Mouse (Mus musculus) hindlimb bud, embryonic 11.5 days (tissue): ENCODE measurements around the gene Etv1.
A peak's percentile ranks its signal among the peaks of the same experiment; 100 is the strongest.

Experiments used
- DNase-seq: peaks from one replicate; pipeline ENCODE4 v3.0.0-alpha.2; 2012; ENCODE audit warnings: low read depth, low spot score; ENCODE audit errors: extremely low spot score

Etv1 gene

DNA sequence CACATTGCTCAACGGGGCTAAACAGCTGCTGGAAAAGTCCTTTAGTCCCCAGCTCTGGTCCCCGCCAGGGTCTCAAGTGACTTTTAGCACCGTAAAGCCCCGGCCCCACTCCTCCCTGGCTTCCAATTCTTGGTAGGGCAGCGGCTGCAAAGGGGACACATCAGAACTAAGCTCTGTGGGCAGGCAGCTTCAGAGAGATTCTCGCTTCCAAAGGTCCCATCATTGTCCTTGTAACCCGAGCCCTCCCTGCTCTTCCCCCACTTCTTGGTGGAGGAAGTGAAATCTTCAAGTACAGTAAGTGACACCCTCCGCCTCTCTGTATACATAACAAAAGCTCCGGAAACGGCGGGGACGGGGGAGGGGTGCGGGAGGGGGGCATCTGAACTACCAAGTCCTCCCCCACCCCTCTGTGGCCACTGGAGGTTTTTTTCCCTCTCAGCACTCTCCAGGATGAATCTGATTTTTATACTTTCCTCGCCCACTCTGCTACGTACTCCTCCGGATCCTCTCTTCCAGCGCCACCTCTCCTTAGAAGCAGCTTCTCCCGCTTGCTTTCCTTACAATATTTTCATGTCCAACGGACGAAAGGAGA is at the start of gene Etv1:
Etv1 (plus strand) TSS at position 195 of the 592 bp plus-strand sequence.
- DNase-seq = no peak

DNA sequence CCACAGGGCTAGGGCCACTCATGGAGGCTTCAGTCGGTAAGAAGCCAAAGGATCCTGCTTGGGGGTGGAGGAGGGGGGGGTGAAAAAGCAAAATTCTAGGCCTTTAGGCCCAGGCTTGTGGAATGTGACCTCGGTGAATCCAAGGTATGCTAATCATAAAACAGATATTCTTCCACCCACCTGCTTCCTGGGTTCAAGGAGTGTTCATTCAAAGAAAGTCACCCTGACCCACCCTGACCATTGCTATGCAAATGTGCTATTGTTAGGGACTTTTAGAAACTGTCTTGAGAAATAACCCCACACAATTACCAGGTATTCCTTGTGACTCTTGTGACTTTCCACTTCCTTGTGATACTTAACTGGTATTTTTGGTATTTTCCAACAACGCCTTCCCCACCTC is 49.5 kb upstream of the Etv1 start:
- DNase-seq = no peak

DNA sequence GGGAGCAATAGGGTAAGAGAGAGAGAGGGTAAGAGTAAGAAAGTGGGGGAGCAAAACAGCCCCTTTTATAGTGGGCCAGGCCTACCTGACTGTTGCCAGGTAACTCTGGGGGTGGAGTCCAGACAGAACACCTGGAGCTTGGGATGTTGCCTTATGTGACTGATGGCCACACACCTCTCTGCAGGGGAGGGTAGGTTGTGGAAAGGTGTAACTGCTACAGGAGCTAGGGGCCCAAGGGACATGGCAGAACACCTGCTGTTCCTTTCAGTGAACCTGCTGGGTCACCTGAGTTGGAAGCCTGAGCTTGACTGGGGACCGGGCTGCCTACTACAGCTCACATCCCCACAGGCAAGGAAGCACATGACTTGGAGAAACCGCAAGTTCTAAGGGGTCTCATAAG is 48.4 kb upstream of the Etv1 start:
- DNase-seq = no peak

DNA sequence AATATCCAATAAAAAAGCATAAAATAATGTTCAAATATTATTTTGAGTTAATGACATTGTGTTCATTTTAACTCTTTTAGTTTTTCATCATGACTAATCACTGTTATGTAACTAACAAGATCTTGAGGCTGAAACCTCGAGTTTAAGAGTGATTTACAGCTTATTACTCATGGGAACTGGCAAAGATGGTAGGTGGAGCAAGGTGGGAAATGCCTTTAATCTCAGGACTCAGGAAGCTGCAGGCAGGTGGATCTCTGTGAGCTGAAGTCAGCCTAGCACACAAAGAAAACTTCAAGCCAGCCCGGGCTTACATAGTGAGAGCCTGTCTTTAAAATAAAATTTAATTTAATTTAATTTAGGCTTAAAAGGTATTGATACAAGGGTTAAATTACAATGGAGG is 19.9 kb upstream of the Etv1 start:
- DNase-seq = no peak

DNA sequence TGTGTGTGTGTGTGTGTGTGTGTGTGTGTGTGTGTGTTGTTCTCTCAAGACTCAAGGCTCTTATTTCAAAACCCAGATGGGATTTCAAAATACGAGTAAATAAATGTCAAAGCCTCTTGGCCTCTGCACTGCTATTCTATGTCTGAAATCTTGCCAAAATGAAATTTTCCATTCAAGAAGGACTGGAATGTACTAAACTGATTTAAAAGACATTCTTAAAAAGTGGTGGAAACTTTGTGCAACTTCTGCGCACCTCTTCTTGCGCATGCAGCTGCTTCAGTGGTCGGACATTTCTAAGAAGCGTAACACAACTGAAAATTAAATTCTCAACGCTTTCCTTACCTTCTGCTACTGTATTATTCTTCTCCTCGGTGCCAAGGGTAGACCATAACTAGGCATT is 1.9 kb upstream of the Etv1 start:
- no peak for DNase-seq

DNA sequence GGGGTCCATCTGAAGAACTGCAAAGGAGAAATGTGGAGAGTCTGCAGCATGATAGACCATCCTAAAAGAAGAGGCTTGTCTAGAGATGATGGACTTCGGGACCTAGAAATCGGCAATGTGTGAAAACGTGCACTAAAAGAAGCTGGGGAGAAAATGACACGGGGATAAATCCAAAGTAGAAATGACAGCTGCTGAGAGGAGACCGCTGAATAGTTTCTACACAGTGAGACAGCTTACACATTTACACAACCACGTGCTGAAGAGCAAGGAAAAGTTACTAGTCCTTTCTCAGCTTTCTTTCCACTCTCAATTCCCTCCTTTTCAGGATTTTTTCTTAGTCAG is 1.3 kb upstream of the Etv1 start:
- no peak for DNase-seq

DNA sequence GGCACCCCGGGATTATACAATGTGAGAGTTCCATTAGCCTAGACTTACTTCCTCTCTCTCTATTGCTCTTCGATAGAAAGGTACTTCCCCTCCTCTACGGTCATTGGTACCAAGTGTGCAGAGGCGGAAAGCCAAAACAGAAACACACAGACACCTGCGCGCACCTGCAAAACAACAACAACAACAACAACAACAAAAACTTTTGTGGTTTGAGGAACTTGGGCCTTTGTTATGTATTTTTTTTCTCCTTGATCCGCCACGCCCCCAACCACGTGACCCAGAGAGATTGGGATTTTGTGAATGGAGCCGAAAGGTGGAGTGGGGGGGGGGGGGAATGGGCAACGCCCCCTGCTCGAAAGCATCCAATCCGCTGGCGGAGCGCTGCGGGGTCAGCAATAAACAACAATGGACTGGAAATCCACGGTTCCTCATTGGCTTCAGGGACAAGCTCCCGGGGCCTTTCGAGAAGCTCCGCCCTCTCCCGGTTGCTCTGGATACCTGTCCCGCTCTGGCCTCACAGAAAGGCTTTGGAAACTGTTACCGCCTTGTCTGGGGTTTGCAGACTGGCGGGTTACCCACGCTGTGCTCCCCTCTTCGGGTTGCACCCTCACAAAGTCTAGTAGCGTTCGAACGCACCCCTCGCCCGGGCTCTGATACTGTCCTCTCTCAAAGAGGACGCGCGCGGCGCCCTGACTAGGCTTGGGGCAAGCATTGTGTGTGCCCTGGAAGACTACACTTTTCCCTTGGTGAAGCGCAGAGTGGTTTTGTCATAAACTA is 693 bp upstream of the Etv1 start:
- DNase-seq = peak; percentile 86

DNA sequence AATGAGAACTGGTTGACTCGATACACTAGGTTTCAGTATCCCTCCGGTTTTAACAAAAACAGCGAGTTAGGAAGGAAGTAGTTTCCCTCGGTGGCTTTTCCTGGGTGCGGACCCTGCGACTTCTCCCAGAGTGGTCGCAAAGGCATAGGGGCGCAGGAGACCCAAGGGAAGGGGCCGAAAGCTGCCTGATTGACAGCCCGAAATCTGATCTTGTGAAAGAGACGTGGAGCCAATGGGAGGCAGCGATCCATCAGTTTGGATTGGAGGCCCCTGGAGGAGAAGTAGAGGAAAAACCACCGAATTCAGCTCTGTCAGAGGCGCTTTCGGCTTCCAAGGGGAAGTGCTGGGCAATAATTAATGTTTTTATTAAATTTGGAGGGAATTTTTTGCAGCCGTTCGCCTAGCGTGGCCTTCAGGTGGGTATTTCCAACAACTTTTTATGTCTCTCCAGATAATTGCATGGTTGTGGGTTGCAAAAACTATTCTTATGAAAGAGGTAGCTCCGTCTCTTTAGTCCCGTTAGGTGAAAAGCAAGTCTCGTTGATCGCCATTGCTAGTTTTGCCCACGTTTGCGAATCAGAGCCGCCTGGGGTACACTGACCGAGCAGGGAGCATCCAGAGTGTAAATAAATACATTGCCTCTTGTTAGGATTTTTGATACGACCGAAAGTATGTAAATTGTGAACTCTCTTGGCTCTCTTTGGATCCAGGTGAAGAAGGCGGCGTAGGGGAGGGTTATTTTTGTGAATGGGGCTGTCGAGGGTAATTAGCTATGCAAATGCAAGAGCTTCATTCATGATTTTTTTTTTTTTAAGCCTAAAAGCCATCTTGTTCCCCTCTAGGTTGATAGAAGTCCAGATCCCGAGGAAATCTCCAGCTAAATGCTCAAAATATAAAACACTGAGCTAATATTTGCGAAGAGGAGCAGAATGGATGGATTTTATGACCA is 1.1 kb downstream of the Etv1 start:
- peak; percentile 50 for DNase-seq

DNA sequence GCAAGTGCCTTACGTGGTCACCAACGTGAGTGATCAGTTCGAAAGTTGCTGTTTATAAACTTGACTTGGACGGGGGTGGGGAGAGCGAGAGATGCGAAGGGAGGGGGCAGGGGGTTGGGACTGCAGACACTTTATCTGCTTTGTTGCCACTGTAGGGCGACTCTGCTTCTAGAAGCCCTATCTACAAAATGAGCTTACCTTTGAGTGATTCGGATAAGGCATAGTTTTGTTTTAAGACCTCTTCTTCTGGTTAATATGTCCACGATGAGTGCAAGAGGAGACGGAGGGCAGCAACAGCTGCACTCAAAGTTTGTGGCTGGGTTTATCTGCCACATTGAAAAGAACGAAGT is 1.8 kb downstream of the Etv1 start:
- no peak for DNase-seq

DNA sequence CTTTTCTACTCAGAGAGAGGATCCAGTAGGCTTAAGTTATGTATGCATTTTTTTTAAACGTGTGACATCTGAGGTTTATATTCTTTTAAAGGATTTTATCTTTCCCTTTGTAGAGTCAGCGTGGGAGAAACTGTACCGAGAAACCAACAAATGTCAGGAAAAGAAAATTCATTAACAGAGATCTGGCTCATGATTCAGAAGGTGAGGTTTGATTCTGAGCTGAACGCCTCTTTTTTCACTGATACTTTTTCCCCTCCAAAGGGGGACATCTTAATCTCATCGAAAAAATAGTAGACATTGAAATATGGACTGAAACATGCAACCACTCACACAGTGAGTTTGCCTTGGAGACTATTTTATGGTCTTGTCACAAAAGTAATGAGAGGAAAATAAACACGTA is 2.5 kb downstream of the Etv1 start:
- DNase-seq = no peak

DNA sequence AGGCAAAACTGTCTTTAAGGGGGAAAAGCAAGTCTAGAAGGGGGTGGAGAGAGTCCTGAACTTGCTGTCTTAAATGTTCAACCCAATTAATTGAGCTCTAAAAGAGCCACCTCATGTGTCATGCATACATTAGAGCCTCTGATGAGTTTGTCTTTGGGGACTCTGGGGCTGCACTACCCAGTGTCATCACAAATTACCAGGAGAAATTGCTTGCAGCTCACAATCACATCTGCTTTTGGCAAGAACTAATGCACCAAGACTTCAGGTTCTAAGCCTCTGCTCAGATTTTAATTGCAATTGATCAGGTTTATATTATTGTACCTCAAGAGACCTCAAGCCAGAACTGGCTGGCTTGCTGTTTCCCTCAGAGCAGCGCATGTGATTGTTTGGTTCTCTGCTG is 4.1 kb downstream of the Etv1 start:
- no peak for DNase-seq

DNA sequence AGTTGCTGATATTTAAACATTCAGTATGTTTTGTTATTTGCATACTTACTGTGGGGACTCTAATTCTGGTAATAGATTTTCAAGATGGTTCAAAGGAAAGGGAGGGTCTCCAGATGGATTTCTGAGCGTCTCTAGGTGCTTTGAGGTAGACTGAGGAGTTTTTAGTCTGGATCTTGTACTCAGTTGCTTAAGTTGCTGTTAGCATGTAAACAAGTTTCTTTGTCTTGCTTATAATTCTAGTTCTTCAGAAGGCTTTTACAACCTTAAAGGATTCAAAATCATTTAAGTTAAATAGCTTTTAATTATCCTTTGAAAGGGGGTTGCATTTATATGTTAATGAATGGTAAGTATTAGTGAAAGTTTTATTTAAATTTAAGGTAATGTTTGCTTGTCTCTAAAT is 5.0 kb downstream of the Etv1 start:
- no peak for DNase-seq

- DNase-seq = no peak
These were observed 7.4 kb downstream of the Etv1 start for GRCm38 (mm10) chr12:38786571-38786970.

DNA sequence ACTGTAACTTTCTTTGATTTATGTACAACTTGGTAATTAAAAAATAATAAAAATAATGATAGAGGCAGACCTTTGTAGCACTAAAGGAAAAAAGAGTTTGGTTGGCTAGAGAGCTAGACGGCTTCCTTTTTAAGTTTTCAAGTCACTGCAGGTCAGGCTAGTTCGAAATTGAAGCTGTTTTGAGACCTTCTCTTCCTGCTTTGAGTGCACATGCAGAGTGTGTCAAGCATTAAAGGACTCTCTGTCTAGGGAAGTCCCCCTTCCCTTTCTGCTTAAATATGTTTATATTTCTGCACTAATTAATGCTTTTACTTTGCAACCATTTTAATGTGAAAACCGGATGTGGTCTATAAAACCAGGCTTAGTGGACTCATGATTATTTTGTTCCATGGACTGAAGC is 8.5 kb downstream of the Etv1 start:
- DNase-seq = no peak

- no peak for DNase-seq
These were observed 9.4 kb downstream of the Etv1 start for GRCm38 (mm10) chr12:38788621-38789020.

GRCm38 (mm10) chr12:38789789-38790355 is 10.7 kb downstream of the Etv1 start:
- DNase-seq = no peak

GRCm38 (mm10) chr12:38793076-38793475 is 13.9 kb downstream of the Etv1 start:
- no peak for DNase-seq

DNA sequence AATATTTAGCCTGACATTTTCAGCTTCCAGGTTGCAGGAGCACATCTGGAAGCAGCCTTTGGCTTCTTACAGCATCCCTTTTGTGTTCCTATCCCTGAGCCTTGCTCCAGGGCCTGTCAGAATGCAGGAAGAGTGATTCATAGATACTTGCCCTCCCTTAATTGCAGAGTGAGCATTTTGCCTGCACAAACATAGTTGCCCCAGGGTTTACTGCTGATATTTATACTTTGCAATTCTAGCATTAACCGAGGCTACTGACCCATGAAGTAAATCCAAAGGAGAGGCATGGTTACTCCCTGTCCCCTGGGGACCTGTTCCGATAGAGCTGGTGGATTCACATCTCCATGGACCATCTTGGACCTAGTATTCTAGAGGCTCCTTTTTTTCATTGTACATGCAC is 14.5 kb downstream of the Etv1 start:
- DNase-seq = no peak

- DNase-seq = no peak
These were observed 27.9 kb downstream of the Etv1 start for GRCm38 (mm10) chr12:38807031-38807430.

DNA sequence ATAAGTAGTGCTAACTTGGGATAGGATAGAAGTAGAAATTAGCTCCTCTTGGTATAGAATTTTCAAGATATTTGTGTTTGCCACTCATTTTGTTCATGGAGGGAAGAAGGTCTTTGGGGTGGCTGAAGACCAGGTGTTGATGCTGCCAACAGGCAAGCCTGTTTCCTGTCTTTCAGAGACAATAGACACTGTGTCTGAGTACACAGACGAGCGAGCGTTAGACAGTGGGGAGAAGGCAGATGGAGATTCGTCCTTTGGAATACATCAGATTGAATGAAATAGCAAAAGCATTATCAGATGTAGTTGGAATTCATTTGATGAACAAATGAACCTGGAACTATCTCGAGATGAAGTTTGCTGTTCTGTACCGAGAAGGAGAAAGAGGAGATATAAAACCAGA is 33.2 kb downstream of the Etv1 start:
- no peak for DNase-seq

DNA sequence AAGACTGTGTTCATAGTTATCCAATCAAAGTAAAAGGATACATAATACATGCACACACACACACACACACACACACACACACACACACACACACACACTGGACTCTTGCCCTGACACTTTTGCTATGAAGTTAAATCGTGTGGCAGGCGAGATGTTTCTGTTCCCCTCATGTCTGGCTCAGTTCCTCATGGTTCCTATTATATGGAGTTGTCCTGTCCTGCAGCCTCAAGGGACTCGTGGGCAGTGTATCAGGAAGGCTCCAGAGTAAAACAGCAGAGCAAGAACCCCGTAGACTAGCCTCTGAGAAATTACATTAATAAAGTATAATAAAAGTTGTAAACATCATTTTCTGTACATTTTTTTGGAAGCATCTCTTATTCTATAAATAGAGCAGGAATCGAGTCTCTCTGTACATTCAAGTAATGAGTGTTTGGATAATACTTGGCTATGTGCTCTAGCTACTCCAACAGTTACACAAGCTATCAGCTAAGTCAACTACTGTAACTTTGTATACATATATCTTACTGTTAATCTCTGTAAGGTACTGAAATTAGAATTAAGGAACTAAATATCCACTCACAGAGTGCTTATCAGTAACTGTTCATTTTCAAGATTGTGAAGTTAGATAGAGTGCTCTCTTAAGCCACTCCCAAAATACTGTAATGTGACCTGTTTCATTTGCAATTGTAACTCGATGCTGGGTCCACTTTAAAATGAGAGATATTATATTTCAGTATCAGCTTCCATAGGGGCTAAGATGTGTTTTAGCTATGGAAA is 35.0 kb downstream of the Etv1 start:
- DNase-seq = no peak
